Mouse (Mus musculus) olfactory bulb, adult 2 months (tissue): ENCODE results near the gene Cep162.

Experiments used
- CTCF ChIP-seq: fragments of 200-500 bp; IDR thresholded peaks from 2 replicates; pipeline ENCODE4 v1.5.1; 2012; ENCODE audit warnings: low read depth, mild to moderate bottlenecking, low read length, moderate library complexity; ENCODE audit not compliant: insufficient read depth
- POLR2A ChIP-seq: fragments of 200-500 bp; IDR thresholded peaks from 2 replicates; pipeline ENCODE4 v1.6.1; 2012; ENCODE audit warnings: mild to moderate bottlenecking, low read depth, low read length, moderate library complexity; ENCODE audit not compliant: insufficient read depth

- TF ChIP-seq POLR2A = no peak
- no peak for TF ChIP-seq CTCF
Measured at GRCm38 (mm10) chr9:87167001-87167830, 88.1 kb downstream of the Cep162 start.
